Mouse (Mus musculus) hindbrain, postnatal 0 days (tissue): ENCODE results near the gene Hsd11b2. TPM values are rescaled to one million over a fixed set of nuclear protein-coding genes. Genes with fewer than 3 reads are reported as not detected.
A peak's percentile ranks its signal among the peaks of the same experiment; 100 is the strongest.

Source experiments
- ATAC-seq: fragments of 200-750 bp; cut with Nextera tagmentation; 2 replicates; pipeline ENCODE4 v1.8.0; 2017; ENCODE audit warnings: mild to moderate bottlenecking, moderate TSS enrichment, moderate library complexity
- DNase-seq: peaks from one replicate; pipeline ENCODE4 v3.0.0-alpha.2; 2015; ENCODE audit warnings: low spot score
- H3K27ac ChIP-seq: fragments of 300-500 bp; sonication (generic); 2 replicates; pipeline ENCODE4 v1.5.1; 2014; ENCODE audit warnings: mild to moderate bottlenecking
- H3K27me3 ChIP-seq: fragments of 300-500 bp; sonication (generic); 2 replicates; pipeline ENCODE4 v1.6.1; 2014; ENCODE audit warnings: low read length, mixed read lengths; ENCODE audit not compliant: insufficient read depth
- H3K36me3 ChIP-seq: fragments of 300-500 bp; sonication (generic); 2 replicates; pipeline ENCODE4 v1.6.1; 2014; ENCODE audit warnings: low read length, mixed read lengths; ENCODE audit not compliant: insufficient read depth
- H3K4me1 ChIP-seq: fragments of 300-500 bp; sonication (generic); 2 replicates; pipeline ENCODE4 v1.6.1; 2014; ENCODE audit warnings: antibody characterized with exemption, low read length, mixed read lengths; ENCODE audit not compliant: insufficient read depth
- H3K4me2 ChIP-seq: fragments of 300-500 bp; sonication (generic); 2 replicates; pipeline ENCODE4 v1.6.1; 2014; ENCODE audit warnings: low read depth, mild to moderate bottlenecking, low read length, moderate library complexity, mixed read lengths
- H3K4me3 ChIP-seq: fragments of 300-500 bp; sonication (generic); 2 replicates; pipeline ENCODE4 v1.5.1; 2014; ENCODE audit warnings: low read length
- H3K9ac ChIP-seq: fragments of 300-500 bp; sonication (generic); replicated peaks from 2 replicates; pipeline ENCODE4 v1.6.1; 2014; ENCODE audit warnings: mild to moderate bottlenecking, low read length, moderate library complexity, mixed read lengths
- H3K9me3 ChIP-seq: fragments of 300-500 bp; sonication (generic); 2 replicates; pipeline ENCODE4 v1.6.1; 2016; ENCODE audit warnings: low read length, mixed read lengths
- CTCF ChIP-seq: IDR thresholded peaks from 2 replicates; pipeline ENCODE4 v1.5.1; 2016; ENCODE audit warnings: antibody characterized with exemption, control low read depth, low read depth
- WGBS: fragments of 180-500 bp; shearing (Covaris S2); extraction: QIAGEN DNeasy Blood & Tissue Kit; methylation state at CpG from one replicate; pipeline ENCODE4 v1.1.7; 2014; 5-methylcytosine and 5-hydroxymethylcytosine counted together
- polyA plus RNA-seq: library from polyadenylated mRNA; unstranded; fragments of >200 nt; fragmentation: Nextera tagmentation; extraction: Ambion mirVana; gene quantifications from 2 replicates; pipeline ENCODE4 v1.2.1, GENCODE M21; 2015
- total RNA-seq: library from RNA; depleted of rRNA; stranded (reverse); fragments of >200 nt; gene quantifications from 2 replicates; pipeline ENCODE4 v1.2.3, GENCODE M21; 2014

Gene Hsd11b2
- total and polyA plus RNA-seq, 2 experiments from 2014 or later: 6.3 to 9.9 TPM

- ATAC-seq: peak; percentile 68
- peaks cover 22% of the 10 kb centered on the region; the same call in 1 of the 2 replicates for H3K36me3 ChIP-seq
- H3K4me3 ChIP-seq: no peak overlapping the region
- H3K27me3 ChIP-seq: no peaks in the 10 kb centered on the region
- H3K9ac ChIP-seq: no peak overlapping the region
- H3K4me1 ChIP-seq: no peaks in the 10 kb centered on the region
- no peaks in the 10 kb centered on the region for H3K9me3 ChIP-seq
- DNase-seq: peak; percentile 31
- H3K27ac ChIP-seq: peak overlapping the region; percentile 8; the same call in 1 of the 2 replicates
- H3K4me2 ChIP-seq: no peak overlapping the region
- 39% methylated on average over 2 of the region's 2 CpGs for WGBS
- no peak for TF ChIP-seq CTCF
These were observed 14.9 kb downstream of the Hsd11b2 start for GRCm38 (mm10) chr8:105533439-105533838.

GRCm38 (mm10) chr8:105533892-105534329, 15.4 kb downstream of the Hsd11b2 start:
- Histone ChIP-seq H3K27ac (peak overlapping the region; percentile 8; the same call in 1 of the 2 replicates), H3K9ac (no peak overlapping the region), H3K4me1 (no peaks in the 10 kb centered on the region), H3K9me3 (no peaks in the 10 kb centered on the region), H3K4me2 (no peak overlapping the region), H3K27me3 (no peaks in the 10 kb centered on the region), H3K4me3 (no peak overlapping the region), H3K36me3 (peaks cover 21% of the 10 kb centered on the region)
- ATAC-seq (peak; percentile 69), DNase-seq (peak; percentile 85)
- TF ChIP-seq CTCF: peak; percentile 85
- WGBS: 0% methylated on average over 1 of the region's 1 CpGs

GRCm38 (mm10) chr8:105536546-105536945, 18.0 kb downstream of the Hsd11b2 start:
- Histone ChIP-seq H3K4me3 (no peak overlapping the region), H3K36me3 (peaks cover 20% of the 10 kb centered on the region; the same call in 1 of the 2 replicates), H3K27ac (no peak overlapping the region), H3K9ac (no peak overlapping the region), H3K27me3 (no peaks in the 10 kb centered on the region), H3K4me2 (no peak overlapping the region), H3K4me1 (no peaks in the 10 kb centered on the region), H3K9me3 (no peaks in the 10 kb centered on the region)
- DNase-seq (no peak), ATAC-seq (no peak)
- 83% methylated on average over 3 of the region's 3 CpGs for whole genome bisulfite sequencing
- no peak for TF ChIP-seq CTCF

GRCm38 (mm10) chr8:105537011-105537677, 18.6 kb downstream of the Hsd11b2 start:
- no peak overlapping the region for H3K4me2 ChIP-seq
- no peaks in the 10 kb centered on the region for H3K27me3 ChIP-seq
- no peak overlapping the region for H3K9ac ChIP-seq
- no peaks in the 10 kb centered on the region for H3K9me3 ChIP-seq
- DNase-seq (peak; percentile 37), ATAC-seq (no peak)
- H3K27ac ChIP-seq: no peak overlapping the region
- no peaks in the 10 kb centered on the region for H3K4me1 ChIP-seq
- no peak for TF ChIP-seq CTCF
- no peak overlapping the region for H3K4me3 ChIP-seq
- 70% methylated on average over 6 of the region's 6 CpGs for WGBS
- peaks cover 20% of the 10 kb centered on the region; the same call in 1 of the 2 replicates for H3K36me3 ChIP-seq

- no peak overlapping the region for H3K27ac ChIP-seq
- TF ChIP-seq CTCF: no peak
- no peaks in the 10 kb centered on the region for H3K4me1 ChIP-seq
- H3K9ac ChIP-seq: no peak overlapping the region
- DNase-seq (no peak), ATAC-seq (no peak)
- no peak overlapping the region for H3K4me3 ChIP-seq
- no peak overlapping the region for H3K4me2 ChIP-seq
- WGBS: 88% methylated on average over 4 of the region's 4 CpGs
- peaks cover 20% of the 10 kb centered on the region; the same call in 1 of the 2 replicates for H3K36me3 ChIP-seq
- no peaks in the 10 kb centered on the region for H3K27me3 ChIP-seq
- H3K9me3 ChIP-seq: no peaks in the 10 kb centered on the region
These were observed 20.4 kb downstream of the Hsd11b2 start for GRCm38 (mm10) chr8:105538940-105539339.

GRCm38 (mm10) chr8:105542032-105542656, 23.6 kb downstream of the Hsd11b2 start:
- Histone ChIP-seq H3K4me2 (no peak overlapping the region), H3K9me3 (no peaks in the 10 kb centered on the region), H3K4me3 (no peak overlapping the region), H3K4me1 (peaks cover 26% of the 10 kb centered on the region), H3K36me3 (peaks cover 12% of the 10 kb centered on the region; the same call in 1 of the 2 replicates), H3K9ac (no peak overlapping the region), H3K27me3 (no peaks in the 10 kb centered on the region), H3K27ac (no peak overlapping the region)
- DNase-seq (no peak), ATAC-seq (no peak)
- TF ChIP-seq CTCF: no peak
- 90% methylated on average over 3 of the region's 3 CpGs for WGBS
